Mouse (Mus musculus) layer of hippocampus, postnatal 10 days (tissue): ENCODE measurements around the gene Dmpk. TPM values are rescaled to one million over a fixed set of nuclear protein-coding genes. Genes with fewer than 3 reads are reported as not detected.
"Not testable (repeated sequence)": the region's sequence is repeated elsewhere in the genome, so short reads cannot be mapped to it uniquely, and the experiment has no call there.

Experiments
- DNase-seq, 2 experiments: peaks; one replicate each; pipeline ENCODE4 v3.0.0; 2021; ENCODE audit warnings: low spot score in 2 of 2
- long read RNA-seq: library from polyadenylated mRNA; stranded (forward); transcript quantifications from one replicate; pipeline ENCODE4 v2.0.0, GENCODE M21; 2023
- total RNA-seq, 2 experiments: library from RNA; stranded (reverse); gene quantifications; 2 replicates each; pipeline ENCODE4 v1.2.3; 2021

The Dmpk gene
- total RNA-seq: 10 to 100 TPM; 33.3 to 37.2 TPM
- long read RNA-seq, transcript Dmpk-210 (2 exons, 592 nt): major isoform, 5 of 16 reads
- long read RNA-seq, partial matches to known transcripts: 6 of 16 reads
- long read RNA-seq, other reads (novel, unspliced or antisense): 5 of 16 reads

GRCm38 (mm10) chr7:19083701-19084100 is at the start of gene Dmpk:
Dmpk (plus strand) TSS chr7:19083849.
- DNase-seq: no peak

- DNase-seq: no peak
Measured at GRCm38 (mm10) chr7:19044616-19045015, 39.0 kb upstream of the Dmpk start.

GRCm38 (mm10) chr7:19046286-19047069 is 37.2 kb upstream of the Dmpk start:
- peak in 1 of 2 experiments; percentile 22 for DNase-seq

- DNase-seq: no peak
Measured at GRCm38 (mm10) chr7:19048006-19048527, 35.6 kb upstream of the Dmpk start.

GRCm38 (mm10) chr7:19049252-19049651 is 34.4 kb upstream of the Dmpk start:
- no peak for DNase-seq

DNA sequence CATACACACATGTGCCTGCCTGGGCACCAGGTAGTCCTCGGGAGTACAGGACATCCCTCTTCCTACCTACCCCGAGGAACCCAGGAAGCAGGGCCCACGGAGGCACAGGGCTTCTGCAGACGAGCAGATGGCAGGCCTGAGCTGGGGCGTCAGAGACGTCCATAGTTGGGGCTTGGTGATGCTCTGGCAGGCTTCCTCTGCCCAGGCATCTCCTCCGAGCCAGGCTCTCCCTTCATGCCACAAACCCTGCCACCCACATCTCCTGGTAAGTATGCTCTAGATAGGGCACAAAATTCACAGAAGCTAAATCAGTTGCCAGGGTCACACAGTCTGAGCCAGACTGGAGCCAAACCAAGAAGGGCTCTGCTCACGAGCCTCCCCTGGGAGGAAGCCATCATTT is 33.5 kb upstream of the Dmpk start:
- DNase-seq: peak in 1 of 2 experiments; percentile 33

GRCm38 (mm10) chr7:19051161-19051560 is 32.5 kb upstream of the Dmpk start:
- peak in 1 of 2 experiments; percentile 13 for DNase-seq

- DNase-seq: peak; percentile 62 to 65
Measured at GRCm38 (mm10) chr7:19052345-19053135, 31.1 kb upstream of the Dmpk start.

GRCm38 (mm10) chr7:19053136-19053532 is 30.5 kb upstream of the Dmpk start:
- DNase-seq: no peak

- peak; percentile 68 to 74 for DNase-seq
Measured at GRCm38 (mm10) chr7:19054047-19054776, 29.4 kb upstream of the Dmpk start, which contains the start of gene Rsph6a. Rsph6a (plus strand) TSS chr7:19054690.

- DNase-seq: no peak
Measured at GRCm38 (mm10) chr7:19054777-19055076, 28.9 kb upstream of the Dmpk start.

- no peak for DNase-seq
Measured at GRCm38 (mm10) chr7:19055108-19055507, 28.5 kb upstream of the Dmpk start.

DNA sequence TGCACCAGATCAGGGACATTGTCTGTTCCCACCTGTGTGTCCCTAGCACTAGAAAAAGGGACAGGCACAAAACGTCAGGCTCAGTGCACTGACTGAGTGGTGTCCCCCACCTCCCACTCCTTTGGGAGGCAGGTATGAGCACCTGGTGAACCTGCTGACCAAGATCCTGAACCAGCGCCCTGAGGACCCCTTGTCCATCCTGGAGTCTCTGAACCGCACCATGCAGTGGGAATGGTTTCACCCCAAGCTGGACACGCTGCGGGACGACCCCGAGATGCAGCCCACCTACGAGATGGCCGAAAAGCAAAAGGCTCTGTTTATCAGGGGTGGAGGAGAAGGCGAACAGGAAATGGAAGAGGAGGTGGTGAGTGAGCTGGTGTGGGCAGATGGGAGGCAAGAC is 26.2 kb upstream of the Dmpk start:
- no peak for DNase-seq

DNA sequence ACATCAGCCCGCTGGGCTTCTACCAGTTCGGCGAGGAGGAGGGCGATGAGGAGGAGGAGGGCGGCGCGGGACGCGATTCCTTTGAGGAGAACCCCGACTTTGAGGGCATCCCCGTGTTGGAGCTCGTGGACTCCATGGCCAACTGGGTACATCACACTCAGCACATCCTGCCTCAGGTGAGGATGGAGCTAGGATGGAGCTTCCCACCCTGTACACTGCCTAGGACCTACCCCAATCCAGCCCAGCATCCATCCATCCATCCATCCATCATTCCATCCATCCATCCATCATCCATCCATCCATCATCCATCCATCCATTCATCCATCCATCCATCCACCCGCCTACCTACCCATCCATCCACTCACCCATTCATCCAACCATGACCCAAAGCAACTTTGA is 17.8 kb upstream of the Dmpk start:
- no peak for DNase-seq

DNA sequence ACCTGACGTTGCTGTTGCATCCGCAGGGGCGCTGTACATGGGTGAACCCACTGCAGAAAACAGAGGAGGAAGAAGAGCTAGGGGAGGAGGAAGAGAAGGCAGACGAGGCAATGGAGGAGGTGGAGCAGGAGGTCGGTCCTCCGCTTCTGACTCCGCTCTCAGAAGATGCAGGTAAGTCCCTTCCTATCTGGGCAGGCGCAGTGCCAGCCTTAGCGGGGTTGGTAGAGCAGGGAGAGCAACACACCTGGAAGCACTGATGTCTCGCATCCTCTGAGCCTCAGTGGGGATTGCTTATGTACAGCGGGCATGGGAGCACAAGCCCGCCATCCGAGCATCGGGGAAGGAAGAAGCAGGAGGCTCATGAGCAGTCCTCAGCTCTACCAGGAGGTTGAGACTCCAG is 16.6 kb upstream of the Dmpk start:
- no peak for DNase-seq

- no peak for DNase-seq
Measured at GRCm38 (mm10) chr7:19067935-19068334, 15.7 kb upstream of the Dmpk start.

DNA sequence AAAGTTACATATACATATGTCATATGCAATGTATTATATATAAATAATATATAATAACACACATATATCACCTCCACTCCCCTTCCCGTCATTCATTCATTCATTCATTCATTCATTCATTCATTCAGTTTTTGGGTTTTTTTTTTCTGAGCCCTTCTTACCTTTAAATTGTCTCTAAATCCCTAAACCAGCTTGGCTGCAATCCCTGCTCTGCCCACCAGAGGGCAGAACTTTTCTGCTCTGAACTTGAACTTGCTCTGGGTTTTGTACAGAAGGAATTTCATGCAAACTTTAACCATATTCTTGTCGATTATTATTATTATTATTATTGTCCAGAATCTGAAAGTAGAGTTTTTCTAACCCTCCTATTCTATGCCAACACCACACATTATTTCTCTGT is 14.9 kb upstream of the Dmpk start:
- peak; percentile 79 to 80 for DNase-seq

- DNase-seq: no peak
Measured at GRCm38 (mm10) chr7:19069500-19069899, 14.1 kb upstream of the Dmpk start.

DNA sequence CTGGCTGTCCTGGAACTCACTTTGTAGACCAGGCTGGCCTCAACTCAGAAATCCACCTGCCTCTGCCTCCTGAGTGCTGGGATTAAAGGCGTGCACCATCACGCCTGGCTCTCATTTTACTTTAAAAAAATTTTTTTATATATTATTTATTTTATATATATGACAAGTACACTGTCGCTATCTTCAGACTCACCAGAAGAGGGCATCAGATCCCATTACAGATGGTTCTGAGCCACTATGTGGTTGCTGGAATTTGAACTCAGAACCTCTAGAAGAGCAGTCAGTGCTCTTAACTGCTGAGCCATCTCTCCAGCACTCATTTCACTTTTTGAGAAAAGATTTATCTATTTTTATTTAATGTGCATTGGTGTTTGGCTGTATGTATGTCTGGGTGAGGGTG is 12.6 kb upstream of the Dmpk start:
- DNase-seq: not testable (repeated sequence)

- DNase-seq: peak in 1 of 2 experiments; percentile 63
Measured at GRCm38 (mm10) chr7:19073504-19073903, 10.1 kb upstream of the Dmpk start.

- no peak for DNase-seq
Measured at GRCm38 (mm10) chr7:19074494-19074893, 9.2 kb upstream of the Dmpk start.
